Mouse (Mus musculus): ENCODE data around the gene Plxna1. TPM values are rescaled to one million over a fixed set of nuclear protein-coding genes. Genes with fewer than 3 reads are reported as not detected.

The Plxna1 gene
- 10 to 100 TPM; 61.8 to 70.3 TPM for total RNA-seq (2021)
- long read RNA-seq, experiment 1, full-length matches to known transcripts: 9 of 39 reads
- long read RNA-seq, experiment 1, partial matches to known transcripts: 18 of 39 reads
- long read RNA-seq, experiment 1, other reads (novel, unspliced or antisense): 12 of 39 reads
- long read RNA-seq, experiment 2, full-length matches to known transcripts: 9 of 41 reads
- long read RNA-seq, experiment 2, partial matches to known transcripts: 17 of 41 reads
- long read RNA-seq, experiment 2, other reads (novel, unspliced or antisense): 15 of 41 reads

GRCm38 (mm10) chr6:89362281-89363106 is at the start of gene Plxna1:
Gene Plxna1 (minus strand): TSS chr6:89362620.
- peak; percentile 51 for TF ChIP-seq CTCF (IDR thresholded peaks at IDR 0.05)
- peak; percentile 65 for DNase-seq (ENCODE audit: extremely low spot score in 1 of 2, low spot score in 2 of 2)
- intact Hi-C loops (cut with DNase I): loop anchor here (1.0 to 5.0 kb wide), 6 partner anchors 90 to 425 kb away; no protein-coding TSS in a partner anchor
- peak within 1 kb of the TSS; percentile 86 for H3K27ac ChIP-seq
- peak within 1 kb of the TSS; percentile 69 for H3K4me3 ChIP-seq

GRCm38 (mm10) chr6:89409041-89409440 is 46.6 kb upstream of the Plxna1 start:
- DNase-seq (ENCODE audit: extremely low spot score in 1 of 2, low spot score in 2 of 2): no peak
- Histone ChIP-seq H3K27ac (no peak overlapping the region), H3K4me3 (no peak overlapping the region)
- no peak for TF ChIP-seq CTCF (IDR thresholded peaks at IDR 0.05)
- intact Hi-C loops (cut with DNase I): no loop called here

- Histone ChIP-seq H3K4me3 (no peak overlapping the region), H3K27ac (no peak overlapping the region)
- intact Hi-C loops (cut with DNase I): no loop called here
- no peak for TF ChIP-seq CTCF (IDR thresholded peaks at IDR 0.05)
- no peak for DNase-seq (ENCODE audit: extremely low spot score in 1 of 2, low spot score in 2 of 2)
These were observed 45.8 kb upstream of the Plxna1 start for GRCm38 (mm10) chr6:89408259-89408658.

- H3K27ac ChIP-seq: no peak overlapping the region
- no peak for TF ChIP-seq CTCF (IDR thresholded peaks at IDR 0.05)
- intact Hi-C loops (cut with DNase I): no loop called here
- no peak for DNase-seq (ENCODE audit: extremely low spot score in 1 of 2, low spot score in 2 of 2)
- no peak overlapping the region for H3K4me3 ChIP-seq
These were observed 44.9 kb upstream of the Plxna1 start for GRCm38 (mm10) chr6:89407247-89407889.

- no peak overlapping the region for H3K4me3 ChIP-seq
- intact Hi-C loops (cut with DNase I): no loop called here
- no peak overlapping the region for H3K27ac ChIP-seq
- no peak for TF ChIP-seq CTCF (IDR thresholded peaks at IDR 0.05)
- DNase-seq (ENCODE audit: extremely low spot score in 1 of 2, low spot score in 2 of 2): no peak
These were observed 42.5 kb upstream of the Plxna1 start for GRCm38 (mm10) chr6:89404964-89405363.

- no peak for TF ChIP-seq CTCF (IDR thresholded peaks at IDR 0.05)
- H3K27ac ChIP-seq: no peak overlapping the region
- intact Hi-C loops (cut with DNase I): no loop called here
- DNase-seq (ENCODE audit: extremely low spot score in 1 of 2, low spot score in 2 of 2): no peak
- H3K4me3 ChIP-seq: no peak overlapping the region
These were observed 41.1 kb upstream of the Plxna1 start for GRCm38 (mm10) chr6:89403257-89404225.

GRCm38 (mm10) chr6:89402406-89402805 is 40.0 kb upstream of the Plxna1 start:
- intact Hi-C loops (cut with DNase I): no loop called here
- H3K4me3 ChIP-seq: no peak overlapping the region
- H3K27ac ChIP-seq: no peak overlapping the region
- no peak for DNase-seq (ENCODE audit: extremely low spot score in 1 of 2, low spot score in 2 of 2)
- no peak for TF ChIP-seq CTCF (IDR thresholded peaks at IDR 0.05)

- Histone ChIP-seq H3K4me3 (no peak overlapping the region), H3K27ac (no peak overlapping the region)
- TF ChIP-seq CTCF (IDR thresholded peaks at IDR 0.05): no peak
- intact Hi-C loops (cut with DNase I): no loop called here
- no peak for DNase-seq (ENCODE audit: extremely low spot score in 1 of 2, low spot score in 2 of 2)
These were observed 37.1 kb upstream of the Plxna1 start for GRCm38 (mm10) chr6:89399564-89399963.

GRCm38 (mm10) chr6:89397919-89398318 is 35.5 kb upstream of the Plxna1 start:
- TF ChIP-seq CTCF (IDR thresholded peaks at IDR 0.05): no peak
- Histone ChIP-seq H3K27ac (no peak overlapping the region), H3K4me3 (no peak overlapping the region)
- DNase-seq (ENCODE audit: extremely low spot score in 1 of 2, low spot score in 2 of 2): no peak
- intact Hi-C loops (cut with DNase I): no loop called here

- DNase-seq (ENCODE audit: extremely low spot score in 1 of 2, low spot score in 2 of 2): peak in 1 of 2 experiments; percentile 17
- Histone ChIP-seq H3K27ac (no peak overlapping the region), H3K4me3 (no peak overlapping the region)
- intact Hi-C loops (cut with DNase I): no loop called here
- TF ChIP-seq CTCF (IDR thresholded peaks at IDR 0.05): no peak
These were observed 31.4 kb upstream of the Plxna1 start for GRCm38 (mm10) chr6:89393820-89394219.

GRCm38 (mm10) chr6:89392213-89392612 is 29.8 kb upstream of the Plxna1 start:
- no peak overlapping the region for H3K27ac ChIP-seq
- no peak for DNase-seq (ENCODE audit: extremely low spot score in 1 of 2, low spot score in 2 of 2)
- H3K4me3 ChIP-seq: no peak overlapping the region
- intact Hi-C loops (cut with DNase I): no loop called here
- TF ChIP-seq CTCF (IDR thresholded peaks at IDR 0.05): no peak
